Mouse (Mus musculus) thymus, adult 2 months (tissue): Measurements from ENCODE around the gene Arxes2.

Experiments
- CTCF ChIP-seq: fragments of 200-500 bp; IDR thresholded peaks from 2 replicates; pipeline ENCODE4 v1.5.1; 2012; ENCODE audit warnings: mild to moderate bottlenecking, control low read depth, low read length, moderate library complexity, borderline replicate concordance; ENCODE audit not compliant: control insufficient read depth, poor library complexity, insufficient read depth; ENCODE audit errors: extremely low read depth
- POLR2A ChIP-seq: fragments of 200-500 bp; IDR thresholded peaks from 2 replicates; pipeline ENCODE4 v1.6.1; 2012; ENCODE audit warnings: mild to moderate bottlenecking, low read length, control low read depth, moderate library complexity; ENCODE audit not compliant: control insufficient read depth, poor library complexity, insufficient read depth; ENCODE audit errors: extremely low read depth

GRCm38 (mm10) chrX:135986267-135986666, 7.4 kb upstream of the Arxes2 start:
- TF ChIP-seq CTCF (no peak), POLR2A (no peak)
